Mouse (Mus musculus) bone marrow macrophage, adult 2 months (primary cell): ENCODE results near the gene Kif2c.

Source experiments
- CTCF ChIP-seq: IDR thresholded peaks from 2 replicates; pipeline ENCODE4 v1.5.1; 2012; ENCODE audit warnings: low read depth, mild to moderate bottlenecking, low read length, moderate library complexity
- POLR2A ChIP-seq: IDR thresholded peaks from 2 replicates; pipeline ENCODE4 v1.6.1; 2012; ENCODE audit warnings: mild to moderate bottlenecking, low read depth, low read length, borderline replicate concordance

GRCm38 (mm10) chr4:117169936-117170335, 12.5 kb downstream of the Kif2c start:
- TF ChIP-seq CTCF, result no peak
- no peak for TF ChIP-seq POLR2A
